Mouse (Mus musculus): ENCODE measurements around the gene Klhdc8b.

The Klhdc8b gene

GRCm38 (mm10) chr9:108451519-108452160 is 9.7 kb downstream of the Klhdc8b start:
- no peak for DNase-seq (ENCODE audit: low read depth, low spot score)

- no peak for DNase-seq (ENCODE audit: low read depth, low spot score)
These were observed 10.2 kb downstream of the Klhdc8b start for GRCm38 (mm10) chr9:108451170-108451493.

- no peak for DNase-seq (ENCODE audit: low read depth, low spot score)
These were observed 10.8 kb downstream of the Klhdc8b start for GRCm38 (mm10) chr9:108450292-108451169.

GRCm38 (mm10) chr9:108449860-108450259 is 11.5 kb downstream of the Klhdc8b start:
- no peak for DNase-seq (ENCODE audit: low read depth, low spot score)

- no peak for DNase-seq (ENCODE audit: low read depth, low spot score)
These were observed 16.3 kb downstream of the Klhdc8b start for GRCm38 (mm10) chr9:108445125-108445524.

- no peak for DNase-seq (ENCODE audit: low read depth, low spot score)
These were observed 20.0 kb downstream of the Klhdc8b start for GRCm38 (mm10) chr9:108441236-108441919.

GRCm38 (mm10) chr9:108440485-108440884 is 20.9 kb downstream of the Klhdc8b start:
- no peak for DNase-seq (ENCODE audit: low read depth, low spot score)

- DNase-seq (ENCODE audit: low read depth, low spot score): no peak
These were observed 22.2 kb downstream of the Klhdc8b start for GRCm38 (mm10) chr9:108439176-108439575.

- no peak for DNase-seq (ENCODE audit: low read depth, low spot score)
These were observed 25.2 kb downstream of the Klhdc8b start, which contains the start of gene BC048562 for GRCm38 (mm10) chr9:108436182-108436581. Gene BC048562, plus strand, starts transcription at chr9:108436482.

- DNase-seq (ENCODE audit: low read depth, low spot score): no peak
These were observed 29.8 kb downstream of the Klhdc8b start for GRCm38 (mm10) chr9:108431431-108432067.

GRCm38 (mm10) chr9:108428384-108428783 is 33.0 kb downstream of the Klhdc8b start, which contains the start of gene Ccdc36:
Gene Ccdc36, minus strand, starts transcription at chr9:108428484.
- no peak for DNase-seq (ENCODE audit: low read depth, low spot score)

- DNase-seq (ENCODE audit: low read depth, low spot score): peak; percentile 38
These were observed 49.2 kb downstream of the Klhdc8b start for GRCm38 (mm10) chr9:108412221-108412620.

GRCm38 (mm10) chr9:108411381-108411942 is 49.9 kb downstream of the Klhdc8b start:
- no peak for DNase-seq (ENCODE audit: low read depth, low spot score)

- DNase-seq (ENCODE audit: low read depth, low spot score): no peak
These were observed 51.8 kb downstream of the Klhdc8b start for GRCm38 (mm10) chr9:108409535-108409934.

GRCm38 (mm10) chr9:108404451-108404850 is 56.9 kb downstream of the Klhdc8b start:
- DNase-seq (ENCODE audit: low read depth, low spot score): no peak

- DNase-seq (ENCODE audit: low read depth, low spot score): no peak
These were observed 58.3 kb downstream of the Klhdc8b start for GRCm38 (mm10) chr9:108403081-108403480.

GRCm38 (mm10) chr9:108401186-108401960 is 60.0 kb downstream of the Klhdc8b start:
- DNase-seq (ENCODE audit: low read depth, low spot score): no peak

- no peak for DNase-seq (ENCODE audit: low read depth, low spot score)
These were observed 63.1 kb downstream of the Klhdc8b start for GRCm38 (mm10) chr9:108398324-108398723.
